Mouse (Mus musculus) bone marrow macrophage, adult 2 months (primary cell): Measurements from ENCODE around the gene Aanat.

Experiments used
- CTCF ChIP-seq: IDR thresholded peaks from 2 replicates; pipeline ENCODE4 v1.5.1; 2012; ENCODE audit warnings: low read depth, mild to moderate bottlenecking, low read length, moderate library complexity
- POLR2A ChIP-seq: IDR thresholded peaks from 2 replicates; pipeline ENCODE4 v1.6.1; 2012; ENCODE audit warnings: mild to moderate bottlenecking, low read depth, low read length, borderline replicate concordance

GRCm38 (mm10) chr11:116581376-116581814 lies 4.8 kb upstream of the Aanat start, which contains the start of gene Ube2o:
- TF ChIP-seq CTCF (no peak), POLR2A (no peak)
